Mouse (Mus musculus): Measurements from ENCODE around the gene Olfr1019. TPM values are rescaled to one million over a fixed set of nuclear protein-coding genes. Genes with fewer than 3 reads are reported as not detected.

Olfr1019 gene
- not detected for polyA plus RNA-seq (2012; fragmentation: generic; extraction: Trizol)

DNA sequence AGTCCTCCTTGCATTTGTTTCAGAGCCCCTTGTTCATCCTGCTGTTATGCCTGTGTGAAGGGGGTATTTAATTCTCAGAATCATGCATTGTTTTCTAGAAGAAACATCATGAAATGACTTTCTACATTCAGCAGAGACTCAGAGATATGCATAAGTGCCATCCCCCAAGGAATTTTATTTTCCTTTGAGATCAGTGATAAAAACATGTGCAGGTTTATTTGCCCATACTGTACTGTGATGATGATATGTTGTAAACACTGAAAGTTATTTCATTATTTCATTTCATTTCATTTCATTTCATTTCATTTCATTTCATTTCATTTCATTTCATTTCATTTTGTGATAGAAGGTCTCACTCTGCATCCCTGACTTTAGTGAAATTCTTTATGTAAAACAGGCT lies at the start of gene Olfr1019:
Gene Olfr1019, minus strand, starts transcription at position 101 of the 400 bp plus-strand sequence.
- Histone ChIP-seq H3K36me3 (ENCODE audit: control insufficient read depth, insufficient read depth) (no peaks in the 10 kb centered on the region), H3K4me2 (ENCODE audit: low read depth) (no peak within 1 kb of the TSS), H3K4me3 (no peak within 1 kb of the TSS), H3ac (ENCODE audit: control insufficient read depth, insufficient read length) (no peak within 1 kb of the TSS), H3K27me3 (ENCODE audit: control insufficient read depth, insufficient read depth, insufficient read length) (no peaks in the 10 kb centered on the region), H3K79me2 (ENCODE audit: control insufficient read depth, insufficient read depth) (no peaks in the 10 kb centered on the region)
- TF ChIP-seq MYOG (IDR thresholded peaks at IDR 0.05; ENCODE audit: control insufficient read depth in 1 of 3, insufficient read depth in 1 of 3, insufficient read length in 2 of 3, low read depth in 2 of 3), result no peak
- TF ChIP-seq E2F4 (IDR thresholded peaks at IDR 0.05; ENCODE audit: insufficient read depth), result no peak
- TF ChIP-seq TCF12 (IDR thresholded peaks at IDR 0.05; ENCODE audit: insufficient read depth, poor library complexity, severe bottlenecking), result no peak
- TF ChIP-seq USF1 (IDR thresholded peaks at IDR 0.05; ENCODE audit: low read depth), result no peak
- TF ChIP-seq MAX (IDR thresholded peaks at IDR 0.05; ENCODE audit: low read depth), result no peak
- no peak for TF ChIP-seq SRF (IDR thresholded peaks at IDR 0.05; ENCODE audit: control insufficient read depth, insufficient read length, low read depth)
- no peak for TF ChIP-seq REST (IDR thresholded peaks at IDR 0.05; ENCODE audit: insufficient read depth, insufficient read length)
- no peak for TF ChIP-seq POLR2A (IDR thresholded peaks at IDR 0.05; ENCODE audit: insufficient read length, low read depth)
- TF ChIP-seq MYOD1 (IDR thresholded peaks at IDR 0.05; ENCODE audit: control insufficient read depth in 1 of 3, insufficient read length in 2 of 3, low read depth in 2 of 3), result no peak
- no peak for TF ChIP-seq TCF3 (IDR thresholded peaks at IDR 0.05; ENCODE audit: insufficient read length, low read depth)
- no peak for TF ChIP-seq CEBPB (IDR thresholded peaks at IDR 0.05; ENCODE audit: insufficient read depth, poor library complexity, severe bottlenecking)
- TF ChIP-seq POLR2AphosphoS2 (IDR thresholded peaks at IDR 0.05; ENCODE audit: insufficient read length, low read depth), result no peak

DNA sequence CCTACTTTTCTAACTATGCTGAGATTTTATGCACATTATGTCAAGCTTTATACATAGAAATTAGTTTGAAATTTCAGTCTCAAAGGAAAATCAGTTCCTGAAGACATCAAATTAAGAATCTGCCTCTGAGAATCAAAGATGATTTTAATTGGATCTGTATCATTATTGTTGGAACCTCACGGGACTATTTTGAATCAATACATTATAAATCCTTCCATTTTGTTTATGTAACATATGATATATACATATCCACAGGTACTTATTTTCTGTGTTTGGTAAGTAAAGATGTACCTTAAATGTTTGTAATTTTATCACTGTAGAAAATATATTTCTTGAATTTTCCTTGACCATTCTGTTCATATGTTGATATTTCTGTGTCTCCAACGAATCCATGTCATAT lies 40.1 kb upstream of the Olfr1019 start, which contains the start of gene Olfr1023:
Gene Olfr1023, plus strand, starts transcription at position 301 of the 400 bp plus-strand sequence.
- Histone ChIP-seq H3K4me3 (no peak within 1 kb of the TSS), H3K4me2 (ENCODE audit: low read depth) (no peak within 1 kb of the TSS), H3K79me2 (ENCODE audit: control insufficient read depth, insufficient read depth) (no peaks in the 10 kb centered on the region), H3K27me3 (ENCODE audit: control insufficient read depth, insufficient read depth, insufficient read length) (no peaks in the 10 kb centered on the region), H3ac (ENCODE audit: control insufficient read depth, insufficient read length) (no peak within 1 kb of the TSS), H3K36me3 (ENCODE audit: control insufficient read depth, insufficient read depth) (no peaks in the 10 kb centered on the region)
- TF ChIP-seq USF1 (IDR thresholded peaks at IDR 0.05; ENCODE audit: low read depth) (no peak), E2F4 (IDR thresholded peaks at IDR 0.05; ENCODE audit: insufficient read depth) (no peak), MAX (IDR thresholded peaks at IDR 0.05; ENCODE audit: low read depth) (no peak), TCF3 (IDR thresholded peaks at IDR 0.05; ENCODE audit: insufficient read length, low read depth) (no peak), TCF12 (IDR thresholded peaks at IDR 0.05; ENCODE audit: insufficient read depth, poor library complexity, severe bottlenecking) (no peak), POLR2A (IDR thresholded peaks at IDR 0.05; ENCODE audit: insufficient read length, low read depth) (no peak), MYOG (IDR thresholded peaks at IDR 0.05; ENCODE audit: control insufficient read depth in 1 of 3, insufficient read depth in 1 of 3, insufficient read length in 2 of 3, low read depth in 2 of 3) (no peak), MYOD1 (IDR thresholded peaks at IDR 0.05; ENCODE audit: control insufficient read depth in 1 of 3, insufficient read length in 2 of 3, low read depth in 2 of 3) (no peak), REST (IDR thresholded peaks at IDR 0.05; ENCODE audit: insufficient read depth, insufficient read length) (no peak), POLR2AphosphoS2 (IDR thresholded peaks at IDR 0.05; ENCODE audit: insufficient read length, low read depth) (no peak), SRF (IDR thresholded peaks at IDR 0.05; ENCODE audit: control insufficient read depth, insufficient read length, low read depth) (no peak), CEBPB (IDR thresholded peaks at IDR 0.05; ENCODE audit: insufficient read depth, poor library complexity, severe bottlenecking) (no peak)

DNA sequence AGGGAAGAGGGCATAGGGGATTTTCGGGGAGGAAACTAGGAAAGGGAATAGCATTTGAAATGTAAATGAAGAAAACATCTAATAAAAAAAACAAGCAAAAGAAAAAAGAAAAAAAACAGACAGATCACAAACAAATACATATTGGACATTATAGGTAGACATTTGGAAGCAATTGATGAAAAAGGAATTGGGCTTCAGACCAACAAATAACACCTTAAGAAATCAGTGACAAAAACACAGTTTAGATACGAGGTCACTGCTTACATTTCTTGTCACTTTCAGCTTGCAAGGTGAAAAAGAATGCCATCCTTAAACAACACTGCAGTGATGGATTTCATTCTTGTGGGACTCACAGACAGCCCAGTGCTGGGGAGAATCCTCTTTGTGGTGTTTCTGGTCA lies 23.0 kb upstream of the Olfr1019 start, which contains the start of gene Olfr1022:
Gene Olfr1022, plus strand, starts transcription at position 301 of the 400 bp plus-strand sequence.
- Histone ChIP-seq H3K4me3 (no peak within 1 kb of the TSS), H3ac (ENCODE audit: control insufficient read depth, insufficient read length) (no peak within 1 kb of the TSS), H3K27me3 (ENCODE audit: control insufficient read depth, insufficient read depth, insufficient read length) (no peaks in the 10 kb centered on the region), H3K79me2 (ENCODE audit: control insufficient read depth, insufficient read depth) (no peaks in the 10 kb centered on the region), H3K4me2 (ENCODE audit: low read depth) (no peak within 1 kb of the TSS), H3K36me3 (ENCODE audit: control insufficient read depth, insufficient read depth) (no peaks in the 10 kb centered on the region)
- TF ChIP-seq POLR2AphosphoS2 (IDR thresholded peaks at IDR 0.05; ENCODE audit: insufficient read length, low read depth) (no peak), MYOD1 (IDR thresholded peaks at IDR 0.05; ENCODE audit: control insufficient read depth in 1 of 3, insufficient read length in 2 of 3, low read depth in 2 of 3) (no peak)

DNA sequence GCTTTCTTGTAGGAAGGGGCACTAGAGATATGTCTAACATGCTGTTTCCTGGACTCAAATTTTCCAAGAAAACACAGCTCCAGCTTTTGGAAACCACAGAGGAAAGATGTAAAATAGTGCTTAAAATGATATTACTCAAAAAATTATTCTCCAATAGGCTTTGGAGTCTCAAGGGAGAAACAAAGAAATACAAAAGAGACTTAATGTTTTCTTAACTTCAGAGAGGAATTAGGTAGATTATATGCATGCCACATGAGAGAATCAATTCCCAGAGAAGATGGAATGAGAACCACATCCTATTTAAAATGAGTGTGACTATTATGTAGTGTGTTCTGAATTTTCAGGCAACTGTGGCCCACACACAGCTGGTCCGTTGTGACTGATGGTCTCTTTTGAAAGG lies 1.4 kb upstream of the Olfr1019 start, which contains the start of gene Olfr1020:
Gene Olfr1020, plus strand, starts transcription at position 301 of the 400 bp plus-strand sequence.
- no peak for TF ChIP-seq TCF12 (IDR thresholded peaks at IDR 0.05; ENCODE audit: insufficient read depth, poor library complexity, severe bottlenecking)
- no peak for TF ChIP-seq TCF3 (IDR thresholded peaks at IDR 0.05; ENCODE audit: insufficient read length, low read depth)
- no peak for TF ChIP-seq USF1 (IDR thresholded peaks at IDR 0.05; ENCODE audit: low read depth)
- no peak for TF ChIP-seq CEBPB (IDR thresholded peaks at IDR 0.05; ENCODE audit: insufficient read depth, poor library complexity, severe bottlenecking)
- no peak for TF ChIP-seq MYOG (IDR thresholded peaks at IDR 0.05; ENCODE audit: control insufficient read depth in 1 of 3, insufficient read depth in 1 of 3, insufficient read length in 2 of 3, low read depth in 2 of 3)
- no peak for TF ChIP-seq POLR2A (IDR thresholded peaks at IDR 0.05; ENCODE audit: insufficient read length, low read depth)
- TF ChIP-seq MYOD1 (IDR thresholded peaks at IDR 0.05; ENCODE audit: control insufficient read depth in 1 of 3, insufficient read length in 2 of 3, low read depth in 2 of 3), result no peak
- Histone ChIP-seq H3K36me3 (ENCODE audit: control insufficient read depth, insufficient read depth) (no peaks in the 10 kb centered on the region), H3K4me2 (ENCODE audit: low read depth) (no peak within 1 kb of the TSS)

DNA sequence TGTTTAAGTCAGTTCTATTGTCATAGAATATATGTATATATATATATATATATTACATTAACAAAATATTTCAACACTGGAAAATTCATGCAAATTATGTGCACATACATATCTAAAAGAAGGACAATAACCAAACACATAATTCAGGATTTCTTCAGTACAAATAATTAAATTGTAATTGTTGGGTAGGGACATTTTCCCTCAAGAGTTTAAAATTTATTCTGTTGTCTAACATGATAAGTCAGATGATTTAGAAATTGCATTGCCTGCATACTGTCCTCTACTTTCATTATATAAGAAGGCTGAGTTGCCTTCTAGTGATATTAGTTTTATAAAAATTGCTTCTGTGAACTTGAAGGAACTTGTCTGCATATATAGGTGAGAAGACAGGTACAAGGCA lies 27.1 kb downstream of the Olfr1019 start, which contains the start of gene Olfr1018:
Gene Olfr1018, plus strand, starts transcription at position 301 of the 400 bp plus-strand sequence.
- Histone ChIP-seq H3K36me3 (ENCODE audit: control insufficient read depth, insufficient read depth) (no peaks in the 10 kb centered on the region), H3K27me3 (ENCODE audit: control insufficient read depth, insufficient read depth, insufficient read length) (no peaks in the 10 kb centered on the region), H3K4me3 (no peak within 1 kb of the TSS), H3K79me2 (ENCODE audit: control insufficient read depth, insufficient read depth) (no peaks in the 10 kb centered on the region), H3K4me2 (ENCODE audit: low read depth) (no peak within 1 kb of the TSS), H3ac (ENCODE audit: control insufficient read depth, insufficient read length) (no peak within 1 kb of the TSS)
- TF ChIP-seq TCF3 (IDR thresholded peaks at IDR 0.05; ENCODE audit: insufficient read length, low read depth) (no peak), MYOG (IDR thresholded peaks at IDR 0.05; ENCODE audit: control insufficient read depth in 1 of 3, insufficient read depth in 1 of 3, insufficient read length in 2 of 3, low read depth in 2 of 3) (no peak), POLR2AphosphoS2 (IDR thresholded peaks at IDR 0.05; ENCODE audit: insufficient read length, low read depth) (no peak), USF1 (IDR thresholded peaks at IDR 0.05; ENCODE audit: low read depth) (no peak), SRF (IDR thresholded peaks at IDR 0.05; ENCODE audit: control insufficient read depth, insufficient read length, low read depth) (no peak), TCF12 (IDR thresholded peaks at IDR 0.05; ENCODE audit: insufficient read depth, poor library complexity, severe bottlenecking) (no peak), MAX (IDR thresholded peaks at IDR 0.05; ENCODE audit: low read depth) (no peak), E2F4 (IDR thresholded peaks at IDR 0.05; ENCODE audit: insufficient read depth) (no peak), REST (IDR thresholded peaks at IDR 0.05; ENCODE audit: insufficient read depth, insufficient read length) (no peak), MYOD1 (IDR thresholded peaks at IDR 0.05; ENCODE audit: control insufficient read depth in 1 of 3, insufficient read length in 2 of 3, low read depth in 2 of 3) (no peak), POLR2A (IDR thresholded peaks at IDR 0.05; ENCODE audit: insufficient read length, low read depth) (no peak), CEBPB (IDR thresholded peaks at IDR 0.05; ENCODE audit: insufficient read depth, poor library complexity, severe bottlenecking) (no peak)

More for the DNA sequence above, 1.4 kb upstream of the Olfr1019 start, which contains the start of gene Olfr1020:
- no peaks in the 10 kb centered on the region for H3K79me2 ChIP-seq (ENCODE audit: control insufficient read depth, insufficient read depth)
- H3K4me3 ChIP-seq, result no peak within 1 kb of the TSS
- H3ac ChIP-seq (ENCODE audit: control insufficient read depth, insufficient read length), result no peak within 1 kb of the TSS
- H3K27me3 ChIP-seq (ENCODE audit: control insufficient read depth, insufficient read depth, insufficient read length), result no peaks in the 10 kb centered on the region
